Mouse (Mus musculus): Measurements from ENCODE around the gene Srprb.
"Not testable (repeated sequence)": the region's sequence is repeated elsewhere in the genome, so short reads cannot be mapped to it uniquely, and the experiment has no call there.

Srprb gene

DNA sequence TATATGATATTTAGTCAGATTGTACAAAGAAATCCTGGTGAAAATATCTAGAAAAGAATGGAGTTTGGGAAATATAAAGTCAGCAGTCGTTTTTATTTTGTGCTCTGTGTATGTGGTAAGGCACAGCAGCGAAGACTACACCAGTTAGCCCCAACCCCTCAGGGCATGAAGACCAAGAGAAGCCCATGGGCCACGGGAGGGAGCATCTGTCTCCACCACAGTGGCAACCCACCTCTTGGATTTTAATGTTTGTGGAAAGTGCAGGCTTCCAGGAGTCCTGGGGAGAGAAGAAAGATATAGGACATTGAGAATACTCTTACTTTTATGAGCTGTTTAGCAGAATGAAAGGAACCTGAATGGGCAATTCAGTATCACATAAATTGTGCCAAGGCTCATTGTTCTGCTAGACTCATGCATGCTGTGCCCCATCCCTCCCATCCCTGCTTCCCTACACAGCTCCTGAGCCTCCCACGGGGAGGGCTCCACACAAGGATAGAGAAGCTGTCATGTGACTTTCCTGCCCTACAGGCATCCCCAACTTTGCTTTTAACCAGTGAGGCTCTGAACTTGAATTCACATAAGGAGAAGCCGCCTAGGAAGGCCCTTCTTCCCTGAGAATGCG, 7.0 kb upstream of the Srprb start:
- no peak for DNase-seq (ENCODE audit: low spot score)

DNA sequence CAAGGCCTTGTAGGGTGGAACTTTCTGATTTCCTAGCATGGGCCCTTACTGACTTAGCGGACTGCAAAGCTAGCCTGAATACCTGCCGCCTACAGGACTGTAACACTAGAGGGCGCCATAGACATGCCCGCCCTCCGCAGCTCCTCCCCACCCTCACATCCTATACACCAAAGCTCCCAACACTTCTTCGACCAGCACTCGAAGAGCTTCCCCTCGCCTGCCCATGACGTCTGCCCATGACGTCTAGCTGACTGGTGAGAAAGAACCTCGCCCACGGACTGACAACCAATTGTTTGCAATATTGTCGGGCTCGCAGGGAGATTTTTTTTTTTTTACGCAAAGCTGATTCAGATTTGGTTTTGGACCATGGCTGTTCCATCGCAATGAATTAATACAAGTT, 5.9 kb upstream of the Srprb start:
- DNase-seq (ENCODE audit: low spot score), result peak; percentile 63

DNA sequence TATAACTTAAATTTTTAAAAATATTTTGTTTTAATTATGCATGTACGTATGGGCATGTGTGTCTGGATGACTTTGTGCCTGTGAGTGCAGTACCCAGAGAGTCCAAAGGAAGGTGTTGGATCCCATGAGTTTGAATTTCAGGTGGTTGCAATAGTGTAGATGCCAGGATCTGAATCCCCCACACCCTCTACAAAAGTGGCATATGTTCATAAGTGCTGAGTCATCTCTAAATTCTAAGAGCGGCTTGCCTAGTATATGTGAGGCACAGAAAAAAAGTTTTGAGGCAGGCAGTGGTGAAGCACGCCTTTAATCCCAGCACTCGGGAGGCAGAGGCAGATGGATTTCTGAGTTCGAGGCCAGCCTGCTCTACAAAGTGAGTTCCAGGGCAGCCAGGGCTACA, 3.8 kb upstream of the Srprb start:
- no peak for DNase-seq (ENCODE audit: low spot score)

DNA sequence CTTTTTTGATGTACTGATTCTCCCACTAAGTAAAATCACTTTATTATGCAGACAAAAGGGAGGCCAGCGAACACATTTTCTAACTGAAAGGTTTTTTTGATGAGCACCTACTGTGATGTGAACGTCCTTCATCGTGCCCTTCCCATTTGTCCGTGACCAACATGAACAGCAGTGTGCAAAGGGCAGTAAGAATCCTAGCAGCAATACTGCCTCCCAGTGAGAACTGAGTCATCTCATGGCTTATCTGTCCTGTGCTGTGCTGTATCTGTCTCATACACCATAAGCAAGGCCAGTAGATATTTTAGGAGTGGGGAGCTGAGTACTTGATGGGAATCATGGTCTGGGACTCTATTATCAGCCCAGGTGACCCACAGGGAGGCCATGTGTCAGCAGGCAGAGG, 13.5 kb downstream of the Srprb start:
- no peak for DNase-seq (ENCODE audit: low spot score)

DNA sequence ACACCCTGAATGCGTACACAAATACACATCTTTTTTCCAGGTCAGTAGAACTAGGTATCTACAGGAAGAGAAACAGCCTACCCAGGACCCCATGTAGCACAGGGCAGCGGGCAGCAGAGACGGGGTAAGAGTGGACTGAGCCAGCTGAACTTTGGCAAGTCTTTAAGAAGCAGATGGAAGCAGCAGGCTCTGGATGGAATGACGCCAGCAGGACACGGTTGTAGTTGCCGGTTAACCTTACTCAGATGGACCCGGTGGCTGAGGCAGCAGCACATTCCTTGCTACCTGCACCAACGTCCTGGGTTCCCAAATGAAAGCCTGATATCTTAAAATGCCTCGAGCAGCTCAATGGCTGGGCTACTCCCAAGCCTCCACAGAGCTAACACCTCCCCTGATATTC, 15.2 kb downstream of the Srprb start:
- no peak for DNase-seq (ENCODE audit: low spot score)

DNA sequence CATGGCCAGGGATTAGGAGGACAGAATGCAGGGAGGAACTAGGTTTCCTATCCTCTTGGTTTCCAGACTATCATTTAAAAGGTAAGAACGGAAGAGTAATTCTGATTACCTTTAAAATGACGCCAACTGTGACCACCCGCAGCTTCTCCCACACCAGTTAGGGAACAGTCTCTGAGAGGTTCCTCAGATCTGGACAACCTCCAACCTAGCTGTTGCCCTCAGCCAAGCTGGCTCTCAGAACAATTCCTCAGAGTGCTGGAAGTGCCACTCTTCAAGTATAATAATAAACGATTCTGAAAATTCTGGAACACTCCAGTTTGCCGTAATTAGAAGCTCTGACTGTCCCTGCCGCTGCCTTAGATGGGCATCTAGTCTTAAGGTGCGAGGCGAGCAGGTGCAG, 16.0 kb downstream of the Srprb start:
- DNase-seq (ENCODE audit: low spot score), result no peak

DNA sequence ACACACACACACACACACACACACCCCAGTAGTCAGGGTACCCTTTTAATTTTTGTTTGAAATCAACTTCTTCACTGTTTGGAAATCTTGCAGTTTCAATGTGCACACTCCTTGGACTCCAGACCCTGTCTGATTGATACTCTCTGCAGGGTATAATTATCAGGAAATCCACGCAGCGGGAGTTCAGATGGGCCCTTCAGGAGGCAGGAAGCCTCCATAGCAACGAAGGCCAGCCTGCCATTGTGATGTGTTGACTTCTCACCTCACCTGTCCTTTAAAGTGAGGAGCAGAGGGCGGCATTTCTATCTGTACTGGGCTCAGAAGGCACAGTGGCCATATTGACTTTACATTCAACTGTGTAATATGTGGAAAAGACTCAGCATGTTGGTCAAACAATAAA, 17.1 kb downstream of the Srprb start:
- DNase-seq (ENCODE audit: low spot score), result no peak

DNA sequence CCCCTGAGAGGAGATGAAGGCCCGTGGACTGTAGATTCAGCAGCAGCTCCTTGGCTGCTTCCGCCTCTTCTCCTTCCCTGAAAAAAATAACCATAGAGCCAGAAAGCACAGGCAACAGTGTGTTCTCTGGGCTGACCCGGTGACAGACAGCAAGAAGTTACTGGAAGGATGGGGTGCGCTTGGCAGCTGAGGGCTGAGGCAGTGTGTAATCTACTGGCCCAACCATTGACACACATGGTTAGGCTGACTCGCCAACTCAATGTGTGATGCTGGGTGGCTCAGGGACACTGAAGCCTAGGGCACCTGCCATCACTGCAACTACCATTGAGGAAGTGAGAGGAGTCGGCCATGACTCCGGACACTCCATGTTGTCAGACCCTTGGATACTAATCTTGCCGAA, 20.1 kb downstream of the Srprb start:
- no peak for DNase-seq (ENCODE audit: low spot score)

DNA sequence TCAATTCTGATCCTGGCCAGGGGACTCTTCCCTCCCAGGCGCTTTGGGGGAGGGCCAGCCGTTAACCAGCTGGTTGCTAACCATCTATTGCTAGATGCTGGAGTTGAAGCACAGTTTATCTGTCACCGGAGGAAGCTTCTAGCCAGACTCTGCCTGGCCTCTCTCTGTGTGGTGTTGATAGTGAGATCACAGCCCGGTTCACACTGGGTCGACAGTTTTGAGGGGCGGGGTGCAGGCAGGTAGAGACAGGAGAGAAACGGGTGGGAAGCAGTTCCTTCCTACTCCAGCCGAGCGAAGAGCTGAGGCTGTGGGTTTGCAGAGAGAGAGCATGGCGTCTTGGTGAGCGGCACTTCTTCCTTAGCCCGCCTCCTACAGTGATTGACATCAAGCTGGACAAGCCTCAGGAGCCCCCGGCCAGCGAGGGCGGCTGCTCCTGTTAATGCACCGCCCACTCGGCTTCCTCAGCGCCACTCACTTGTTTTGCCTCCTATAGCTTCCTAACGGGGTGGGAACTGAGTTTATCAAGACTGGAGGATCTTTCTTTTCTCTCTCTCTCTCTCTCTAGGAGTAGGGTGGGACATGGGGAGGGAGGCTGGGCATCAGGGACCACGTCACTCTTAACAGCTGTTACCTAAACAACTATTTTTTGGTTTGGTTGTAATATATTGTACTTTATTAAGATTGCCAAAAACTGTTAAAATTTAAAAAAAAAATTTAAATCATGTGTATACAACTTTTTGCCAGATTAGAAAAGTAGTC, 21.0 kb downstream of the Srprb start:
- peak; percentile 79 for DNase-seq (ENCODE audit: low spot score)

DNA sequence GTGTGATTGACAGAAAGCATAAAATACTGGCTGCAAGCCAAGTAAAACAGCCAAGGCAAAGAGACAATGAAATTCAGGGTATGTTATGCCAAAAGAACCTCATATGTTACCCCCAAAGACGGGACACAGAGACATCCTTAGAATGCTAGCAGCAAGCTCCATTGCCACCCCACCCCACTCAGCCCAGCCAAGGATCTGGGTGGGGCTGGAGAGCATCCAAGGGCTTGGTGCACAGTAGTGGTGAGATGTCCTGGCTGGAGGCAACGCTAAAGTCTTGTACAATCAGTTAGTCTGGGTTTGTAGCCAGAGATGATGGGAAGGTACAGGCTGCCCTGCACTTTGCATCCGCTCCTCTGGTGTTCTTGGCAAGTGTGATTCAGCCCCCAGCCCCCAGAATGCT, 21.6 kb downstream of the Srprb start:
- DNase-seq (ENCODE audit: low spot score), result peak; percentile 71

DNA sequence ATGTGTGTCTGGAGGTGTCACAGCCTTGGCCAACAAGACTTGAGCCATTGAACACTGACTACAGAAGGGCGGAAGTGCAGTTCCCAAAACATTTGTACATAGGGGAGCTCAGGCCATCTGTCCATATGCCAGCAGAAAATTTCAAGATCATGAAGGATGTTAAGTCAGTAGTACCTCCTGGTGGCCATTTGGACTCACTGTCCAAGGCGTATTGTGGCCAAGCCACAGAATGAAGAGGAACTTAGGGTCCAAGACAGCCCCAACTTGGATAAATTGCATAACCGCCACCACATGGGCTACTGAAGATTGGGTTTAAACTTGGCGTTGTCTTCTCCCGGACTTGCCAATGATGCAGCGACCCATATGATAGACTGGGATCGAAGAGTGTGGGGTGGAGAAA, 26.2 kb downstream of the Srprb start:
- DNase-seq (ENCODE audit: low spot score), result no peak

DNA sequence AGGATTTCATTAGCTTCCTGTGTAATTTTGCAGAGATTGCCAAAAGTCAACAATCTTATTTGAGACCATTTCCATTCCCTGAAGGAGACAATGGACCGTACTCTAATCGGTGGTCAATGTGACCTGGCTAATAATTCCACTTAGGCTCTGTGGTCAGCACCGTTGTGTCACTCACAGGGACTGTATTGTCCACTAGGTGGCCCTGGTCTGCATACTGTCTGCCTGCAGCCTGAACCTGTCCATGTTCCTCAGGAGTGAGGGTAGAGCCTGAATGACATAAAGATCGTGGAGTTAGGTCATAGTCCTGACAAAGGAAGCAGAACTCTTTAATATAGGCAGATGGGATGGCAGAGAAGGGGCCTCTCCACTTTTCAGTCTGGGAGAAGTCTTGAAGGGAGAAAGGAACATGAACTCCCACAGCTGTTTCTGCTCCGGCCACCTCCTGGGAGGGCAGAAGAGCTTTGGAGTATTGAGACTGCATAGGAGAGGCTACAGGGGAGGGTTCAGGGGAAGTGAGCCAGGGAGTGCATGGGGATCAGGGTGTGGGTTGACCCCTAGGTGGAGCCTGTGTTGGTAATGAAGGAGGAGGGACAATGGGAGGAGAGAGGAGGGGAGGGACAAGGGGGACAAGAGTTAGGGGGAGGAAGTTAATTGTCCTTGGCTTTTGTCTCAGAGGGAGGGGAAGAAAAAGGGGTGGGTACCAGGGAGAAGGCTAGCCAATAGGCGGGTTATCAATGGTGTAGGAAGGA, 27.0 kb downstream of the Srprb start:
- DNase-seq (ENCODE audit: low spot score), result peak; percentile 29

DNA sequence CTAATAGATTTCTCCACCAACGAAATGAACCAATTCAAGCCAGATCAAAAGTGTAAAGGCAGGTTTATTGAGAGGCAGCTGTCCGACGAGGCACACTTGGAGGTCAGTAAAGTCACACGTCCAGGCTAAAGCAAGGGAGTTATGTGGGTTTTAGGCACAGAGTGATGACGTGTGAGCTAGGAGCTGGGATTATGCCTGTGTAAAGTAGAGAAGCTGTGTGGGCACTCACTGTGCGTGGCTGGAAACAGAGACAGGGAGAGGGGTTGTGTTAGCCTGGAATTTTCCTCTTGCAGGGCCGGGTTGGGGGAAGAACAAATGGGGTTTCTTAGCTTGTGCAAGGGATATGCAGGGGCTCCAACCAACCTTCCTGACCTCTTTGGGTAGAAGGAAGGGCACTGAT, 33.2 kb downstream of the Srprb start:
- no peak for DNase-seq (ENCODE audit: low spot score)

DNA sequence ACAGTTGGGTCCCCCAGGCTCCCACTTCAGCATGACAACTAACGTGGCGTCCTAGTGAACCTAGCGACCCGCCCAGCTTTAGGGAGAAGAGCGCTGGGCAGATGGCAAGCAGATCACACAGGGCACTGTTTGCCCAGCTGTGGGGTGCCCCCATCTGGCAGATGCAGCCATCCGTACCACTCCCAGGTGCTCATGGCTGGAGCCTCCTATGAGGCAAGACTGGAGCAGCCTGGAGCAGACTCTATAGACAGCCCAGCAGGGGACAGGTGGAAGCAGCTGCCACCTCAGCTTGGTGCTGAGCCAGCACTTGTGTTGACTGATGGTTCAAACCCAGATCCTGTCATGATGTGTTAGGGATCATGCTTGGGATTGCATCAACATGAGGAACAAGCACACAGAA, 33.9 kb downstream of the Srprb start:
- no peak for DNase-seq (ENCODE audit: low spot score)

DNA sequence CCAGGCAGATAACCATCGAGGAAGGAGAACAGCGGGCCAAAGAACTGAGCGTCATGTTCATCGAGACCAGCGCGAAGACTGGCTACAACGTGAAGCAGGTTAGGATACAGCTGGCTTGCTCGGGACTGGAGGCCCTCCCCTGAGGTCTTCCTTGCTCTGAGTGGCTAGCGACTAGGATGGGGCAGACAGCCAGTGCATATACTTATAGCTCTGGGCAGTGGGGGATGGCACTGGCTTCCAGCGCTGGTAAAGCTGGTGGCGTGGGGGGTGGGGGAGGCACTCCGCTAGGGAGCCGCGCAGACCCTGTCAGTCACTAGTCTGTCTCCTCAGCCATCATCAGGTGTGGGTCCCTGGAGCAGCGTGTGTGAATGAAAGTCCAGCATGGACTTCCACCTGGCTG, 38.1 kb downstream of the Srprb start:
- DNase-seq (ENCODE audit: low spot score), result no peak

DNA sequence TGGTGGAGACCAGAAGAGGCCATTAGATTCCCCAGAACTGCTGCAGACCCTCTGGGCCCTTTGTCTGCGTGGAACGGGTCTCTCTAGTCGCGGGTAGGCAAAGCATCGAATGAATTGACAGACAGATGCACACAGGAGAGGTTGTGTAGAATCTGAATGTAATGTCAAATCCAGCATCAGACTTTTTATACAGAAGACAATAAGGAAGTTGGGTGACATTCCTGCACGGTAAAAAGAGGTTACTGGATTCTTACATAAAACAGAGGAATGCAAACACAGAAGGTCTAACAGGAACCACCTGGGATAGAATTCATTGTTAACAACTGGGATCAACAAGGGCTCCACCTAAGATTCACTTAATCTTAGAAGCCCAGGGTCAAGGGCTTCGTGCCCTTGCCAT, 46.8 kb downstream of the Srprb start:
- not testable (repeated sequence) for DNase-seq (ENCODE audit: low spot score)

DNA sequence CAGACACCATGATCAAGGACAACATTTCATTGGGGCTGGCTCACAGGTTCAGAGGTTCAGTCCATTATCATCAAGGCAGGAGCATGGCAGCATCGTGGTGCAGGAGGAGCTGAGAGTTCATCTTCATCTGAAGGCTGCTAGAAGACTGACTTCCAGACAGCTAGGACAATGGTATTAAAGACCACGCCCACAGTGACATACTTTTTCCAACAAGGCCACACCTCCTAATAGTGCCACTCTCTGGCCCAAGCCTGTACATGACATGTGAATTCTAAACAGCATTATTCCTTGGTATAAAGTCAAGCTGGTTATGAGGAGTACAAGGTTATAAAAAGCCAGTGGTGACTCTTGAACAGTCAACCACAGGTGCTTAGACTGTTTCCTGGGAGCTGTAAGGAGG, 47.4 kb downstream of the Srprb start:
- no peak for DNase-seq (ENCODE audit: low spot score)

DNA sequence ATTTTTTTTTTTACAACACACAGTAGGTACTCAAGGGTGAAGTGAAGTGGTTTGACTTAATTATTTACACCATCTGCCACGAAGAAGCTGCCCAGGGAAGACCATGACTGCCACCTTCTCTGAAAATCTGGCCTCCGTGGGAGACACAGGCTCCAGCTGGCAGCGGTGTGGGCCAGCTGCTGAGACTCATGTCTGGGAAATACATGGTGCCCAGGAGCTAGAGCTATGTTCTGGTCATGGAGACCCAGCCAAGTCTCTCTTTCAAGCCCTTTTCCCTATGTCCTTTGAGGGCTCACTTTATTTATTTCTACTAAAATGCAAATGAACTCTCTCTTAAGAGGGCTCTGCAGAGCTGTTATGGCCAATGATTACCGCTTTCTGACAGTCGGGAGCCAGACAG, 48.7 kb downstream of the Srprb start:
- no peak for DNase-seq (ENCODE audit: low spot score)

DNA sequence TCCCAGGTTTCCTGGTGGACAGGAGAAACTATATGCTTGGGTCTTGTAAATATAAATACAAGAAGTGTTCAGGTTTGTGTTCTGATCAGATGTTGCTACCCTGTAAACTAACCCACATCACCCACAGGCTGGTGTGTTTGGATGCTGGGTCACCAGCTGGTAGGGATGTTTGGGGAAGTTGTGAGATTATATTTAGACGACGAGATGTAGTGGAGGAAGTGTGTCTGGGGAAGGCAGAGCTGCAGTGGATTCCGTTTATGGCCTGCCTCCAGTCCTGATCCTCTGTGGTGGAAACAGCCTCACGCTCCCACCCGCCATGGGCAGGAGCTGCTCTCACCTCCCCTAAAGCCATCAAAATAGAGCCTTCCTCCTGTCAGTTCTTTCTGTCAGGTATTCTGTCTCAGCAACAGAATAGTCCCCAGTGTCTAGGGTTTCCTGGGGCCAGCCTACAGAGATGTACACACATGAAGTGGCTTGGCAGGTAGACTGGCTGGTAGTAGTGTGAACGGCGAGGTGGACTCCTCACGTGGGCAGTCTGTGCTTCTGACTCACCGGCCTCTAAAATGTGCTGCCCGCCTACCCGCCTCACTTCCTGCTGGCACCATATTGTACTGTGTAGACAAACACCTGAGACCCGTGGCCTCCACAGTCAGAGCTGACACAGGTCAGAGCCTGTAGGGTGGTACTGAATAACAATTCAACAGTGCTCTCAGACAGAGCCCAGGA, 52.7 kb downstream of the Srprb start:
- DNase-seq (ENCODE audit: low spot score), result no peak

DNA sequence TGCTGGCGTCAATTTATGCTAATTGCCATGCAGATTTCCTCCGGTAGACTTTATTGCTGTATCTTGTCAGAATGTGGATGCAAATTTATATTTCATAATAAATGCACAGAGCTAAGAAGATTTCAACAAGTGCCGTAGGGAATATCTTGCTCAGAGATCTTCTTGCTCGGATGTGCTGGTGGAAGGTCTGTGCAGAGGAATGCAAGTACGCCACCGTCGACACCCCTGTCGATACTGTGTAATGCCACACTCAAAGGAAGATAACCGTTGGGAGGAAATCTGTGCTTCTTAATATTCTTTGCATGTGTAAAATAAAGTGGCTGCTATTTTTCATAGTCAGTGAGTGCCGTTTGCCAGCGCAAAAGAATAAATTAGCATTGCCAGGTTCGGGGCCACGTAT, 54.8 kb downstream of the Srprb start:
- DNase-seq (ENCODE audit: low spot score), result no peak

DNA sequence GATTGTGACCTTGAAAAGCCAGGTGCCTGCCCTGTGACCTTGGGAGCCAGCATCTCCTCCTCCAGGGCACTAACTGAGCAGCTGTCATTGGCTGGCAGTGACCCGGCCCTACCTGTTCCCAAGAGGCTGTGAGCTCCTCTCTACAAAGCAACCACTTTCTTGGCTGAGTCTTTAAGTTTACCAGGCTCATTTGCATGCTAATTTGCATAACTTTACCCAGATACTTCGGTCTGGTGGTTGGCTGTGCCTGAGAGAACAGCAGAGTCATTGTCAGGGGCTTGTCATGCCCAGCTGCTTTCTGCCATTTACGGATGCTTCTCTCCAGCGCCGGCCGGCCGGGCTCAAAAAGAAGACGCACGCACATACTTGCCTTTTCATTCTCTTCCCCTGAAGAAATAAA, 55.2 kb downstream of the Srprb start:
- DNase-seq (ENCODE audit: low spot score), result no peak

DNA sequence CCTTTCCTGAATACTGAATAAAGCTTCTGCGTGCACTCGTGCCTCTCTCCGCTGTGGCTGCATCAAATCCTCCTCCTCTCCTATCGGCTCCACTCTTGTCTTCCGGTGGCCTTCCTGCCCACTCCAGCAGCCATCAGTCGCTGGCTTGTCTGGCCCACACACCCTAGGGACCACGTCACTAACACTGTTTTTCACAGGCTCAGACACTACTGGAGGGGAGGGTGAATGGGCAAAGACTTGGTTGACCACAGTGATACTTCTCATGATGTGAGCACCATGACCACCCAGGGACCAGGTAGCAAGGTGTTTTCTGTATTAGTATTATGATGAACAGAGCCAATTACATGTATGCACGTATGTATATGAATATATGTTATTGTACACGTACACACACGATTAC, 55.7 kb downstream of the Srprb start:
- no peak for DNase-seq (ENCODE audit: low spot score)

DNA sequence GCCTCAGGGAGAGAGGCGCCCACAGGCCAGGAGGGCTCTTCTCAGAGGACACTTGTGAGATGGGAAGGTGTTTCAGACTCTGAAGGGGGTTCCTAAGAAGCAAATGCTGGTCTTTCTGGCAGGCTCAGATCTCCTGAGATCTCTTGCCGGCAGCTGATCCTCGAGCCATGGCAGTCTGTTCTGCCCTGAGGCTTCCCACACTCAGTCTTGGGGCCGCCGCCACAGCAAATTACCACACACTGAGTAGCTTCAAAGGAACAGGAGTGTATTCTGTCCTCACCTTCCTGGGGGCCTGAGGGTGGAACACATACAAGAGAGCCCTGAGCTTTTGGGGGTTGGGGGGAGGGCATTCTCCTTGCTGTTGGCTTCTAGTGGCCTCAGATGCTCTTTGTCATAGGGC, 56.6 kb downstream of the Srprb start:
- DNase-seq (ENCODE audit: low spot score), result no peak

Measured in urinary bladder, postnatal 14 days (tissue).